Mouse (Mus musculus) forebrain, postnatal 0 days (tissue): ENCODE data around the gene Gm21293. TPM values are rescaled to one million over a fixed set of nuclear protein-coding genes. Genes with fewer than 3 reads are reported as not detected.

Source experiments
- polyA plus RNA-seq: library from polyadenylated mRNA; unstranded; fragments of >200 nt; fragmentation: Nextera tagmentation; extraction: Ambion mirVana; gene quantifications from 2 replicates; pipeline ENCODE4 v1.2.1, GENCODE M21; 2015
- total RNA-seq: library from RNA; depleted of rRNA; stranded (reverse); fragments of >200 nt; gene quantifications from 2 replicates; pipeline ENCODE4 v1.2.3, GENCODE M21; 2014; rRNA removed

The Gm21293 gene
- total and polyA plus RNA-seq, 2 experiments from 2014 or later, result not detected

Other genes starting within 250 kb of the Gm21293 start
- gene Gm6763, start 8.5 kb downstream of the Gm21293 start, total RNA-seq, result not detected in 2 replicates
- gene Gm6763, start 8.5 kb downstream of the Gm21293 start, polyA plus RNA-seq, result not detected in 2 replicates
- not detected in 2 replicates for gene Gm8764, start 17.0 kb downstream of the Gm21293 start, total RNA-seq
- gene Gm8764, start 17.0 kb downstream of the Gm21293 start, polyA plus RNA-seq, result not detected in 2 replicates
- gene Gm21304, start 25.5 kb downstream of the Gm21293 start, total RNA-seq, result not detected in 2 replicates
- not detected in 2 replicates for gene Gm21304, start 25.5 kb downstream of the Gm21293 start, polyA plus RNA-seq
- not detected in 2 replicates for gene Gm21312, start 34.0 kb downstream of the Gm21293 start, total RNA-seq
- gene Gm21312, start 34.0 kb downstream of the Gm21293 start, polyA plus RNA-seq, result not detected in 2 replicates
- gene Gm20765, start 42.5 kb downstream of the Gm21293 start, total RNA-seq, result not detected in 2 replicates
- not detected in 2 replicates for gene Gm20765, start 42.5 kb downstream of the Gm21293 start, polyA plus RNA-seq
- gene Gm4340, start 51.1 kb downstream of the Gm21293 start, total RNA-seq, result not detected in 2 replicates
- gene Gm4340, start 51.1 kb downstream of the Gm21293 start, polyA plus RNA-seq, result not detected in 2 replicates